Mouse (Mus musculus): ENCODE results near the gene Adam15. TPM values are rescaled to one million over a fixed set of nuclear protein-coding genes. Genes with fewer than 3 reads are reported as not detected.

Adam15 gene
- total and polyA plus RNA-seq, 2 experiments from 2014 or later, result 53.3 to 56.4 TPM

GRCm38 (mm10) chr3:89318971-89319590 lies 30.7 kb downstream of the Adam15 start:
- Histone ChIP-seq H3K36me3 (ENCODE audit: insufficient read depth) (peaks cover 15% of the 10 kb centered on the region), H3K9me3 (ENCODE audit: low read length) (no peaks in the 10 kb centered on the region), H3K4me3 (ENCODE audit: low read depth, low read length) (peak overlapping the region; percentile 68), H3K27me3 (ENCODE audit: insufficient read depth, low read length) (no peaks in the 10 kb centered on the region), H3K4me1 (ENCODE audit: insufficient read depth) (peaks cover 13% of the 10 kb centered on the region), H3K9ac (peak overlapping the region; percentile 90), H3K4me2 (ENCODE audit: low read depth) (peak overlapping the region; percentile 77), H3K27ac (ENCODE audit: low read depth, low read length) (peak overlapping the region; percentile 97)
- DNase-seq (no peak), ATAC-seq (no peak)
- TF ChIP-seq CTCF (IDR thresholded peaks at IDR 0.05; ENCODE audit: low read depth), result no peak
- 10% methylated on average over 21 of the region's 21 CpGs for WGBS

GRCm38 (mm10) chr3:89318316-89318715 lies 31.5 kb downstream of the Adam15 start:
- Histone ChIP-seq H3K36me3 (ENCODE audit: insufficient read depth) (peaks cover 16% of the 10 kb centered on the region), H3K9ac (no peak overlapping the region), H3K27me3 (ENCODE audit: insufficient read depth, low read length) (no peaks in the 10 kb centered on the region), H3K27ac (ENCODE audit: low read depth, low read length) (no peak overlapping the region), H3K4me1 (ENCODE audit: insufficient read depth) (peaks cover 13% of the 10 kb centered on the region), H3K9me3 (ENCODE audit: low read length) (no peaks in the 10 kb centered on the region), H3K4me2 (ENCODE audit: low read depth) (no peak overlapping the region), H3K4me3 (ENCODE audit: low read depth, low read length) (no peak overlapping the region)
- TF ChIP-seq CTCF (IDR thresholded peaks at IDR 0.05; ENCODE audit: low read depth), result no peak
- DNase-seq (no peak), ATAC-seq (no peak)
- WGBS, result 75% methylated on average over 8 of the region's 8 CpGs

GRCm38 (mm10) chr3:89317246-89317645 lies 32.5 kb downstream of the Adam15 start:
- 53% methylated on average over 6 of the region's 6 CpGs for WGBS
- ATAC-seq, result no peak
- peaks cover 13% of the 10 kb centered on the region for H3K4me1 ChIP-seq (ENCODE audit: insufficient read depth)

GRCm38 (mm10) chr3:89316833-89317232 lies 33.0 kb downstream of the Adam15 start:
- Histone ChIP-seq H3K4me2 (ENCODE audit: low read depth) (peak overlapping the region; percentile 40), H3K4me3 (ENCODE audit: low read depth, low read length) (no peak overlapping the region), H3K36me3 (ENCODE audit: insufficient read depth) (peaks cover 22% of the 10 kb centered on the region), H3K27me3 (ENCODE audit: insufficient read depth, low read length) (no peaks in the 10 kb centered on the region), H3K27ac (ENCODE audit: low read depth, low read length) (peak overlapping the region; percentile 62), H3K9me3 (ENCODE audit: low read length) (no peaks in the 10 kb centered on the region), H3K9ac (no peak overlapping the region), H3K4me1 (ENCODE audit: insufficient read depth) (peaks cover 13% of the 10 kb centered on the region)
- ATAC-seq (peak; percentile 40), DNase-seq (peak; percentile 90)
- WGBS, result 0% methylated on average over 4 of the region's 4 CpGs
- peak; percentile 97 for TF ChIP-seq CTCF (IDR thresholded peaks at IDR 0.05; ENCODE audit: low read depth)

More at GRCm38 (mm10) chr3:89317246-89317645, 32.5 kb downstream of the Adam15 start:
- DNase-seq, result no peak
- Histone ChIP-seq H3K4me3 (ENCODE audit: low read depth, low read length) (no peak overlapping the region), H3K36me3 (ENCODE audit: insufficient read depth) (peaks cover 22% of the 10 kb centered on the region), H3K9ac (no peak overlapping the region), H3K27me3 (ENCODE audit: insufficient read depth, low read length) (no peaks in the 10 kb centered on the region), H3K4me2 (ENCODE audit: low read depth) (peak overlapping the region; percentile 40), H3K27ac (ENCODE audit: low read depth, low read length) (peak overlapping the region; percentile 62), H3K9me3 (ENCODE audit: low read length) (no peaks in the 10 kb centered on the region)
- TF ChIP-seq CTCF (IDR thresholded peaks at IDR 0.05; ENCODE audit: low read depth), result no peak

GRCm38 (mm10) chr3:89315930-89316831 lies 33.6 kb downstream of the Adam15 start:
- Histone ChIP-seq H3K4me2 (ENCODE audit: low read depth) (peak overlapping the region; percentile 40), H3K4me1 (ENCODE audit: insufficient read depth) (peaks cover 13% of the 10 kb centered on the region), H3K9ac (no peak overlapping the region), H3K36me3 (ENCODE audit: insufficient read depth) (peaks cover 22% of the 10 kb centered on the region), H3K27ac (ENCODE audit: low read depth, low read length) (no peak overlapping the region), H3K9me3 (ENCODE audit: low read length) (no peaks in the 10 kb centered on the region), H3K27me3 (ENCODE audit: insufficient read depth, low read length) (no peaks in the 10 kb centered on the region), H3K4me3 (ENCODE audit: low read depth, low read length) (no peak overlapping the region)
- WGBS, result 11% methylated on average over 40 of the region's 40 CpGs
- DNase-seq (no peak), ATAC-seq (no peak)
- no peak for TF ChIP-seq CTCF (IDR thresholded peaks at IDR 0.05; ENCODE audit: low read depth)

- Histone ChIP-seq H3K36me3 (ENCODE audit: insufficient read depth) (peaks cover 22% of the 10 kb centered on the region), H3K4me1 (ENCODE audit: insufficient read depth) (peaks cover 13% of the 10 kb centered on the region), H3K4me2 (ENCODE audit: low read depth) (peak overlapping the region; percentile 40), H3K9me3 (ENCODE audit: low read length) (no peaks in the 10 kb centered on the region), H3K27ac (ENCODE audit: low read depth, low read length) (no peak overlapping the region), H3K27me3 (ENCODE audit: insufficient read depth, low read length) (no peaks in the 10 kb centered on the region), H3K4me3 (ENCODE audit: low read depth, low read length) (no peak overlapping the region), H3K9ac (peak overlapping the region; percentile 18; the same call in 1 of the 2 replicates)
- peak; percentile 91 for TF ChIP-seq CTCF (IDR thresholded peaks at IDR 0.05; ENCODE audit: low read depth)
- WGBS, result 9% methylated on average over 24 of the region's 26 CpGs
- ATAC-seq, result no peak
- DNase-seq, result peak; percentile 83
Observed at GRCm38 (mm10) chr3:89315195-89315929, 34.4 kb downstream of the Adam15 start.

Measured in forebrain, postnatal 0 days (tissue).